Mouse (Mus musculus) ovary, postnatal 10 days (tissue): Measurements from ENCODE around the gene Cox17.
"Not testable (repeated sequence)": the region's sequence is repeated elsewhere in the genome, so short reads cannot be mapped to it uniquely, and the experiment has no call there.

Source experiments
- DNase-seq: peaks from one replicate; pipeline ENCODE4 v3.0.0; 2022; ENCODE audit warnings: low spot score

The Cox17 gene

GRCm38 (mm10) chr16:38346529-38347325 is at the start of gene Cox17, which contains the start of gene Gm21987:
Gene Cox17, plus strand, starts transcription at chr16:38346991.
Gene Gm21987, plus strand, starts transcription at chr16:38347040.
- peak; percentile 61 for DNase-seq

- no peak for DNase-seq
These were observed 48.4 kb upstream of the Cox17 start for GRCm38 (mm10) chr16:38298410-38298809.

GRCm38 (mm10) chr16:38302367-38302766 is 44.4 kb upstream of the Cox17 start:
- DNase-seq = no peak

- DNase-seq = no peak
These were observed 42.2 kb upstream of the Cox17 start for GRCm38 (mm10) chr16:38304460-38305194.

- DNase-seq = no peak
These were observed 40.1 kb upstream of the Cox17 start for GRCm38 (mm10) chr16:38306571-38307220.

GRCm38 (mm10) chr16:38307221-38307605 is 39.6 kb upstream of the Cox17 start:
- DNase-seq = no peak

GRCm38 (mm10) chr16:38307651-38308050 is 39.1 kb upstream of the Cox17 start:
- no peak for DNase-seq

GRCm38 (mm10) chr16:38308195-38308594 is 38.6 kb upstream of the Cox17 start:
- no peak for DNase-seq

GRCm38 (mm10) chr16:38318492-38318891 is 28.3 kb upstream of the Cox17 start:
- no peak for DNase-seq

- no peak for DNase-seq
These were observed 27.7 kb upstream of the Cox17 start for GRCm38 (mm10) chr16:38319087-38319486.

- no peak for DNase-seq
These were observed 25.3 kb upstream of the Cox17 start for GRCm38 (mm10) chr16:38321452-38321935.

GRCm38 (mm10) chr16:38324311-38324710 is 22.5 kb upstream of the Cox17 start:
- no peak for DNase-seq

GRCm38 (mm10) chr16:38326778-38327397 is 19.9 kb upstream of the Cox17 start:
- DNase-seq = no peak

GRCm38 (mm10) chr16:38329340-38329739 is 17.5 kb upstream of the Cox17 start:
- DNase-seq = no peak

- no peak for DNase-seq
These were observed 12.4 kb upstream of the Cox17 start for GRCm38 (mm10) chr16:38334431-38334830.

GRCm38 (mm10) chr16:38338077-38338476 is 8.7 kb upstream of the Cox17 start:
- DNase-seq = not testable (repeated sequence)

- peak; percentile 26 for DNase-seq
These were observed 5.1 kb upstream of the Cox17 start, which contains the start of gene Maats1 for GRCm38 (mm10) chr16:38341396-38342324. Gene Maats1, minus strand, starts transcription at chr16:38342143.

- DNase-seq = no peak
These were observed 1.7 kb upstream of the Cox17 start for GRCm38 (mm10) chr16:38344941-38345725.

- DNase-seq = no peak
These were observed 797 bp downstream of the Cox17 start for GRCm38 (mm10) chr16:38347588-38347987.

- DNase-seq = no peak
These were observed 1.5 kb downstream of the Cox17 start for GRCm38 (mm10) chr16:38348217-38348761.
